Mouse (Mus musculus): ENCODE data around the gene Myd88.

DNA sequence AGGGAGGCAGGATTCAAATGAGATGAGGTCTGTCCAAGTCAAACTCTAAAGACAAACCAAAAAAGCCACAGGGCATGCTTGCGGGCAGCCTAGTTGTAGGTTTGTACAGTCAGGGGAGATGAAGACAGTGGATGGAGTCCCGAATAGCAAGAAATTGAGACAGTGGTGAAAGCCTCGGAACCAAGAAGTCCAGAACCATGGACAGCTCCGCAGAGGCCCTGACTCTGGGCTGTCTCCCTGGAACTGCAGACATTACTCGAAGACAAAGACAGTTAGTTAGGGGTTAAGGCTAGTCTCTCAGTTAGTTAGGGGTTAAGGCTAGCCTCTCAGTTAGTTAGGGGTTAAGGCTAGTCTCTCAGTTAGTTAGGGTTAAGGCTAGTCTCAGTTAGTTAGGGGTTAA lies 47.7 kb upstream of the Myd88 start:
- TF ChIP-seq CTCF (IDR thresholded peaks at IDR 0.05; ENCODE audit: low read depth, low read length) (no peak), POLR2AphosphoS5 (IDR thresholded peaks at IDR 0.05; ENCODE audit: insufficient replicate concordance, low read depth, low read length) (no peak), TAL1 (conservative IDR thresholded peaks at IDR 0.05; ENCODE audit: low read depth, low read length) (no peak)

All from G1E (cell line).